Mouse (Mus musculus) lung, postnatal 0 days (tissue): Measurements from ENCODE around the gene Fam155a.

Source experiments
- CTCF ChIP-seq: IDR thresholded peaks from 2 replicates; pipeline ENCODE4 v1.5.1; 2016; ENCODE audit warnings: antibody characterized with exemption, mild to moderate bottlenecking
- EP300 ChIP-seq: IDR thresholded peaks from 2 replicates; pipeline ENCODE4 v1.6.1; 2016; ENCODE audit warnings: antibody characterized with exemption, mild to moderate bottlenecking, control low read depth

DNA sequence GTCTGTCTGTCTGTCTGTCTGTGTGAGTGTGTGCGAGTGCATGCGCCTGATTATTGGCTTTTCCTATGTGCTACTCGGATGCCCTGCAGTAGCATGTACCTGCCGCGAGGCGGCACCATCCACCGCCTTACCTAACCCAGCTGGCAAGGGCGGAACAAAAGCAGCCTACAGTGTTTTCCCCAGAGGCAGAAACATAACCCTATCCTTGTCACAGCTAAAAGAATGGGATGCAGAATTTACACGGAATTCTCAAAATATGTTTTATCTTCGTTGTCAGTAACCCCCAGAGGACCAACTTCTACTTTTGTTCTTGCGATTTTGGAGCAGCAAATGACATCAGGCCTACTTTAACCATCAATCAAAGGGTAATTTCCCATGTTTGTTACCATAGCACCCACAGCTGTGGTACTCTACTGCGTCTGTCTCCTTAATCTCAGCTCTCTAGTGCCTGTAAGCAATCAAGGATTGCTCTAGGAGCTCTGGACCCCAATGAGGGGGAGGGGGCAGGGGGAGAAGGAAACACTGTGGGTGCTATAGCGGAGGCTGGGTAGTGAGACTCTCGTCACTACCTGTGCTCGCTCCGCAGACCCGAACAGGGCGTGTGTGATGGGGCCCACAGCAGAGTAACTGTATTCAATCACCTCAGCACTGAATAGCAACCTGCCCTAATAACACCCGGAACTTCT lies 543.0 kb downstream of the Fam155a start:
- TF ChIP-seq CTCF, result peak; percentile 95
- no peak for TF ChIP-seq EP300
